Mouse (Mus musculus) heart, postnatal 0 days (tissue): ENCODE measurements around the gene Gm10118. TPM values are rescaled to one million over a fixed set of nuclear protein-coding genes. Genes with fewer than 3 reads are reported as not detected.

Experiments
- ATAC-seq: fragments of 200-750 bp; cut with Nextera tagmentation; 2 replicates; pipeline ENCODE4 v1.8.0; 2017; ENCODE audit warnings: low read depth, moderate number of reproducible peaks, moderate library complexity; ENCODE audit not compliant: insufficient read depth
- DNase-seq: peaks from one replicate; pipeline ENCODE4 v3.0.0-alpha.2; 2016; ENCODE audit warnings: low spot score
- H3K27ac ChIP-seq: fragments of 300-500 bp; sonication (generic); 2 replicates; pipeline ENCODE4 v1.5.1; 2014; ENCODE audit warnings: low read depth, mild to moderate bottlenecking
- H3K27me3 ChIP-seq: fragments of 300-500 bp; sonication (generic); 2 replicates; pipeline ENCODE4 v1.6.1; 2014; ENCODE audit warnings: low read length, mixed read lengths; ENCODE audit not compliant: control insufficient read depth, insufficient read depth
- H3K36me3 ChIP-seq: fragments of 300-500 bp; sonication (generic); replicated peaks from 2 replicates; pipeline ENCODE4 v1.6.1; 2014; ENCODE audit warnings: low read length, mixed read lengths; ENCODE audit not compliant: control insufficient read depth, insufficient read depth
- H3K4me1 ChIP-seq: fragments of 300-500 bp; sonication (generic); 2 replicates; pipeline ENCODE4 v1.6.1; 2014; ENCODE audit warnings: antibody characterized with exemption; ENCODE audit not compliant: control insufficient read depth, insufficient read depth
- H3K4me2 ChIP-seq: fragments of 300-500 bp; sonication (generic); 2 replicates; pipeline ENCODE4 v1.6.1; 2014; ENCODE audit warnings: low read depth, mild to moderate bottlenecking, low read length, moderate library complexity
- H3K4me3 ChIP-seq: fragments of 300-500 bp; sonication (generic); 2 replicates; pipeline ENCODE4 v1.5.1; 2014; ENCODE audit warnings: low read depth, low read length
- H3K9ac ChIP-seq: fragments of 300-500 bp; sonication (generic); replicated peaks from 2 replicates; pipeline ENCODE4 v1.6.1; 2014; ENCODE audit warnings: low read depth, low read length, mixed read lengths
- H3K9me3 ChIP-seq: fragments of 300-500 bp; sonication (generic); replicated peaks from 2 replicates; pipeline ENCODE4 v1.6.1; 2016; ENCODE audit warnings: low read length; ENCODE audit not compliant: control insufficient read depth
- CTCF ChIP-seq: IDR thresholded peaks from 2 replicates; pipeline ENCODE4 v1.5.1; 2016; ENCODE audit warnings: antibody characterized with exemption, control low read depth, low read depth
- EP300 ChIP-seq: IDR thresholded peaks from 2 replicates; pipeline ENCODE4 v1.6.1; 2016; ENCODE audit warnings: antibody characterized with exemption, low read depth
- WGBS: fragments of 180-500 bp; shearing (Covaris S2); extraction: QIAGEN DNeasy Blood & Tissue Kit; methylation state at CpG from one replicate; pipeline ENCODE4 v1.1.7; 2014; 5-methylcytosine and 5-hydroxymethylcytosine counted together
- polyA plus RNA-seq: library from polyadenylated mRNA; unstranded; fragments of >200 nt; fragmentation: Nextera tagmentation; extraction: Ambion mirVana; gene quantifications from 2 replicates; pipeline ENCODE4 v1.2.1, GENCODE M21; 2015
- total RNA-seq: library from RNA; depleted of rRNA; stranded (reverse); fragments of >200 nt; gene quantifications from 2 replicates; pipeline ENCODE4 v1.2.3, GENCODE M21; 2014; ENCODE audit warnings: low replicate concordance; rRNA removed

The Gm10118 gene
- 0.04 TPM in 1 of 2 replicates, not detected in the other for total RNA-seq
- 1.0 and 1.3 TPM in 2 replicates for polyA plus RNA-seq

DNA sequence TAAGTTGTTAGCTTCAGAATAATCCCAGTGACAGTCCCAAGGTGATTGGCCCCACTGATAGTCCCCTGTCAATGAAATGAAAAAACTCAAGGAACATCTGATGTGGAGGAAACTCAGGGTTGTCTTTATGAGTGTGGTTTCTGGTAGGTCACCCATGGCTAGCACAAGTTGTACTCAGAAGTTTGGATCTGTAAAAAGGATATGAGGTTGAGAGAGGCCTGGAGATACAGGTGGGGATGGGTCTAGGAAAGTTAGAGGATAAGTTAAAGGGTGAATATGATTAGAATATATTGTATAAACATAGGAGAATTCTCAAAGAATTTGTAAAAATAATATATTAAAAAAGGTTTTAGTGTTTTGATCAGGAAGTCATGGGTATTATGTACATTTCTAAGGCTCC lies at the start of gene Gm10118:
Gene Gm10118 (minus strand): TSS at position 101 of the 400 bp plus-strand sequence.
- no peaks in the 10 kb centered on the region for H3K27me3 ChIP-seq

DNA sequence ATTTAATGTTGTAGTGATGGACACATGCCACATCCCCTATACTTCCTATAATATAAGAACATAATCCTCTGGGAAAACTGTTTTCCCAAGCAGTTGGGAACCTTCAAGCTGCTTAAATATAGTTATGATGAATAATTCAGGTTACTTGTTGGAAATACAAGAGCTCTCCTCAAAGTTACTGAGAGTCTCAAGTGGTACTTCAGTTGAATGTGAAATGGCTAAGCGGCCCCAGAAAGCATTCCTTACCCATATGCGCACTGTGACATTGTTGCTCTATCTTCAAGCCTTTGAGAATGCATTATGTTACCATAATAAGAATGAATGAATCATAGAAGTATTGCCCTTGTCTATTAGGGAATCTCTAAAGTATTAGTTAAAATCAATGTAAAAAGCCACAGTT lies 45.1 kb upstream of the Gm10118 start:
- DNase-seq = no peak
- WGBS = 61% methylated on average over 2 of the region's 2 CpGs
- H3K4me2 ChIP-seq = no peak overlapping the region
- TF ChIP-seq CTCF (no peak), EP300 (no peak)
- no peak overlapping the region for H3K27ac ChIP-seq
- no peak overlapping the region for H3K9ac ChIP-seq
- no peak for ATAC-seq
- no peaks in the 10 kb centered on the region for H3K9me3 ChIP-seq
- H3K4me1 ChIP-seq = no peaks in the 10 kb centered on the region
- no peak overlapping the region for H3K4me3 ChIP-seq
- no peaks in the 10 kb centered on the region for H3K27me3 ChIP-seq
- no peaks in the 10 kb centered on the region for H3K36me3 ChIP-seq

More for the DNA sequence above, at the start of gene Gm10118:
- no peak within 1 kb of the TSS for H3K27ac ChIP-seq
- H3K4me2 ChIP-seq = no peak within 1 kb of the TSS
- ATAC-seq (no peak), DNase-seq (no peak)
- no peak for TF ChIP-seq EP300
- TF ChIP-seq CTCF = no peak
- H3K4me3 ChIP-seq = no peak within 1 kb of the TSS
- no peak within 1 kb of the TSS for H3K9ac ChIP-seq
- no peaks in the 10 kb centered on the region for H3K9me3 ChIP-seq
- no peaks in the 10 kb centered on the region for H3K36me3 ChIP-seq
- no peaks in the 10 kb centered on the region for H3K4me1 ChIP-seq

DNA sequence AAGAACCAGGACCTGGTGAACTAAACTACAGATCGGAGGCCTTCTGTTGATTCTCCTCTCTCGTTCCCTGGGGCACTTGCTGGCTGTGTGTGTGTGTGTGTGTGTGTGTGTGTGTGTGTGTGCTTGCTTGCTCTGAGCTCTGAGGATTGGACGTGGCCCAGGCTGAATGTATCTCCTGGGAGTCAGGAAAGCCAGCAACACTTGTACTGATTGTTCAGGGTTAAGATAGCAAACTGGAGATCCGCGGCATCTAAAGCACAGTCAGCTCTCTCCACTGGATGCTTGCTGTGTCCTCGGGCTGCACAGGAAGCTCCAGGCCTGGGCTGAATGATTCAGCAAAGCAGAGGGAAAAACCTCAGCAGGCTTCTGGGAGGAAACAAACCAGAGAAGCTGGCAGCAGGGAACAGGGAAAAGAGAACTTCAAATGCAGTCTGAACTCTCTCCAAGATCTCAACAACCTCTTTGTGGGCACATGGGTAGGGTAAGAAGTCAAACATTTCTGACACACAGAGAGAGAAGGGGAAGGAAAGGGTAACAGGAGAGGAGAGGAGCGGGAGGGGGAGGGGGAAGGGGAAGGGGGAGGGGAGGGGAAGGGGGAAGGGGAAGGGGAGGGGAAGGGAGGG lies 27.2 kb upstream of the Gm10118 start:
- DNase-seq (peak; percentile 51), ATAC-seq (peak; percentile 62)
- TF ChIP-seq CTCF (no peak), EP300 (no peak)
- 5% methylated on average over 6 of the region's 7 CpGs for WGBS
- Histone ChIP-seq H3K4me2 (no peak overlapping the region), H3K4me1 (peaks cover 21% of the 10 kb centered on the region), H3K4me3 (no peak overlapping the region), H3K27me3 (no peaks in the 10 kb centered on the region), H3K36me3 (no peaks in the 10 kb centered on the region), H3K9ac (no peak overlapping the region), H3K9me3 (no peaks in the 10 kb centered on the region), H3K27ac (no peak overlapping the region)

DNA sequence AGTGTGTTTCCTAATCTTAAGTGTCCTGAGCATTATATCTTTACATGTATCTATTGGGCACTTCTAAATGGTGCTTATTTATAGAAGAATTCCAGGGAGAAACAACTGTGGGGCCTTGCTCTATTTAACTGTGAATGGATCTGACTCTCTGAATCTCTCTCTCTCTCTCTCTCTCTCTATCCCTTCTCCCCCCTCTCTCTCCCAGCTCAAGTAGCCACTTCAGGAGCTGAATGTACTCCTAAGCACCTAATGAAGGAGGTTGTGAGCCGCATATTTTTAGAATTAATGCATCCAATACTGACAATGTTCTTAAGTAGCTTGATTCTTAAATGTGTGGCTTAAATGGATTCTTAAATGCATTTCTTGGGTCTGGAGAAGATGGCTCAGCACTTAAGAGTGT lies 24.2 kb upstream of the Gm10118 start:
- no peak for DNase-seq
- Histone ChIP-seq H3K27me3 (no peaks in the 10 kb centered on the region), H3K4me3 (no peak overlapping the region), H3K4me2 (no peak overlapping the region), H3K4me1 (peaks cover 21% of the 10 kb centered on the region), H3K9me3 (no peaks in the 10 kb centered on the region), H3K36me3 (no peaks in the 10 kb centered on the region), H3K9ac (no peak overlapping the region), H3K27ac (no peak overlapping the region)
- 58% methylated on average over 1 of the region's 1 CpGs for WGBS
- no peak for ATAC-seq
- TF ChIP-seq EP300 (no peak), CTCF (no peak)

DNA sequence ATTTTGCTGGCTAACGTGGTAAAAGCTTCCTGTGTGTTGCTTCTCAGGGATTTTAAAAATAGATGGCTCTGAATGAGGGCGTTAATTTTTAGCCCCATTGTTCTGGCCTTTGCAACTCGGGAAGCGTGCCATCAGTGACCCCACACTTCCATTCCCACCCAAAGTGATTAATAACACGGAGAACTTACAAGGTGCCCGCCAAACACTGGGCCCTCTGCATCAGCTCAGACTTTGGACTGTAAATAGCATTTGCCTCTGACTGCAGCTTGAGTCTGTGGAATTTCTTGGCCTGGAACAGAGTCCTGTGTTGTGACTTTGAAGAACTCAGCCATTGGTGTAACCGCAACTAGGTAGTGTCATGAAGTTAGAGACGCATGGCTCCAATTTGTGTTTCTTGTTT lies 23.6 kb upstream of the Gm10118 start:
- H3K4me3 ChIP-seq = no peak overlapping the region
- no peak overlapping the region for H3K9ac ChIP-seq
- H3K9me3 ChIP-seq = no peaks in the 10 kb centered on the region
- no peaks in the 10 kb centered on the region for H3K27me3 ChIP-seq
- no peak for TF ChIP-seq CTCF
- TF ChIP-seq EP300 = no peak
- H3K27ac ChIP-seq = peak overlapping the region; percentile 5
- peak; percentile 27 for DNase-seq
- WGBS = 12% methylated on average over 8 of the region's 8 CpGs
- H3K4me1 ChIP-seq = peaks cover 21% of the 10 kb centered on the region
- no peak; the same call in 1 of the 2 replicates for ATAC-seq
- H3K4me2 ChIP-seq = no peak overlapping the region
- no peaks in the 10 kb centered on the region for H3K36me3 ChIP-seq

DNA sequence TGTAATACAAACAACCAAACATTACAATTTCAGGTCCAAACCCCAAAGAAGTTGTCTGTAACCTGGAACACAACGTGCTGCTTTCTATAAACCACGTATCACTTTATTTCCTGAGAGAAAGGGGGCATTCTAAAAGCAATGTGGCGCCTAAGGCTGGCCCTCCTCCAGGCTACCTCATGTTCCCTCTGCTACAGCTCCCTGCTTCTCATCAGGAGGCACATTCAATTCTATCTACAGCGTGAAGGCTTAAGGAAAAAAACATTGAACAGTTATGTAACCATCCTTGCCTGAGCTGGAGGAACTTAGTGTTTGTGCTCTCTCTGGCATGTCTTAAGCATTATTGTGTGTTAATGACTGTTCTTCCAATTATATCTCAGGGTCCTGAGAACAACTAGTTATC lies 20.0 kb upstream of the Gm10118 start:
- Histone ChIP-seq H3K4me2 (no peak overlapping the region), H3K9me3 (no peaks in the 10 kb centered on the region), H3K4me3 (no peak overlapping the region), H3K27me3 (no peaks in the 10 kb centered on the region), H3K4me1 (peaks cover 21% of the 10 kb centered on the region), H3K9ac (no peak overlapping the region), H3K36me3 (no peaks in the 10 kb centered on the region), H3K27ac (no peak overlapping the region)
- no peak for TF ChIP-seq CTCF
- no peak for TF ChIP-seq EP300
- DNase-seq (no peak), ATAC-seq (no peak)
- 69% methylated on average over 4 of the region's 4 CpGs for WGBS
